Mouse (Mus musculus): ENCODE results near the gene 1700088E04Rik.

- TF ChIP-seq POLR2A (IDR thresholded peaks at IDR 0.05; ENCODE audit: borderline replicate concordance, control insufficient read depth, low read depth, low read length): no peak
- no peak for TF ChIP-seq CTCF (IDR thresholded peaks at IDR 0.05; ENCODE audit: control insufficient read depth, insufficient read depth, low read length)
These were observed 18.5 kb downstream of the 1700088E04Rik start for GRCm38 (mm10) chr15:79122546-79122945.
